Mouse (Mus musculus) limb, embryonic 13.5 days (tissue): ENCODE data around the gene Gdf7. TPM values are rescaled to one million over a fixed set of nuclear protein-coding genes. Genes with fewer than 3 reads are reported as not detected.

ENCODE experiments used
- ATAC-seq: fragments of 200-750 bp; cut with Nextera tagmentation; 2 replicates; pipeline ENCODE4 v1.8.0; 2017; ENCODE audit warnings: low read depth, moderate number of reproducible peaks, moderate TSS enrichment; ENCODE audit not compliant: low FRiP score
- H3K27ac ChIP-seq: fragments of 300-500 bp; sonication (generic); 2 replicates; pipeline ENCODE4 v1.5.1; 2015; ENCODE audit warnings: inconsistent platforms, mild to moderate bottlenecking, moderate library complexity
- H3K27me3 ChIP-seq: fragments of 300-500 bp; sonication (generic); 2 replicates; pipeline ENCODE4 v1.6.1; 2015; ENCODE audit warnings: mild to moderate bottlenecking, inconsistent platforms
- H3K36me3 ChIP-seq: fragments of 300-500 bp; sonication (generic); 2 replicates; pipeline ENCODE4 v1.6.1; 2015; ENCODE audit warnings: inconsistent platforms, mild to moderate bottlenecking, moderate library complexity
- H3K4me1 ChIP-seq: fragments of 300-500 bp; sonication (generic); 2 replicates; pipeline ENCODE4 v1.6.1; 2015; ENCODE audit warnings: inconsistent platforms
- H3K4me2 ChIP-seq: fragments of 300-500 bp; sonication (generic); replicated peaks from 2 replicates; pipeline ENCODE4 v1.6.1; 2015; ENCODE audit warnings: inconsistent platforms, mild to moderate bottlenecking, moderate library complexity
- H3K4me3 ChIP-seq: fragments of 300-500 bp; sonication (generic); 2 replicates; pipeline ENCODE4 v1.5.1; 2015; ENCODE audit warnings: moderate library complexity, mild to moderate bottlenecking, inconsistent platforms
- H3K9ac ChIP-seq: fragments of 300-500 bp; sonication (generic); 2 replicates; pipeline ENCODE4 v1.6.1; 2015; ENCODE audit warnings: mild to moderate bottlenecking, inconsistent platforms
- H3K9me3 ChIP-seq: fragments of 300-500 bp; sonication (generic); 2 replicates; pipeline ENCODE4 v1.6.1; 2016; ENCODE audit warnings: inconsistent platforms
- WGBS: fragments of 180-500 bp; shearing (Covaris S2); methylation state at CpG from one replicate; pipeline ENCODE4 v1.1.7; 2015; 5-methylcytosine and 5-hydroxymethylcytosine counted together
- polyA plus RNA-seq: library from polyadenylated mRNA; unstranded; fragments of >200 nt; fragmentation: Nextera tagmentation; extraction: Ambion mirVana; gene quantifications from 2 replicates; pipeline ENCODE4 v1.2.1, GENCODE M21; 2015

Gene Gdf7
- polyA plus RNA-seq, 1 experiment from 2014 or later: 0.20 TPM

- Histone ChIP-seq H3K9me3 (no peaks in the 10 kb centered on the region), H3K27ac (no peak overlapping the region), H3K4me1 (peaks cover 9% of the 10 kb centered on the region), H3K9ac (0 out of 2 replicates have a peak overlapping the region, but pooled peaks have one; percentile 4), H3K27me3 (no peaks in the 10 kb centered on the region), H3K36me3 (peaks cover 71% of the 10 kb centered on the region), H3K4me2 (no peak overlapping the region), H3K4me3 (no peak overlapping the region)
- WGBS: 87% methylated on average over 13 of the region's 13 CpGs
- ATAC-seq: no peak
Observed at GRCm38 (mm10) chr12:8325245-8325942, 23.6 kb upstream of the Gdf7 start.

DNA sequence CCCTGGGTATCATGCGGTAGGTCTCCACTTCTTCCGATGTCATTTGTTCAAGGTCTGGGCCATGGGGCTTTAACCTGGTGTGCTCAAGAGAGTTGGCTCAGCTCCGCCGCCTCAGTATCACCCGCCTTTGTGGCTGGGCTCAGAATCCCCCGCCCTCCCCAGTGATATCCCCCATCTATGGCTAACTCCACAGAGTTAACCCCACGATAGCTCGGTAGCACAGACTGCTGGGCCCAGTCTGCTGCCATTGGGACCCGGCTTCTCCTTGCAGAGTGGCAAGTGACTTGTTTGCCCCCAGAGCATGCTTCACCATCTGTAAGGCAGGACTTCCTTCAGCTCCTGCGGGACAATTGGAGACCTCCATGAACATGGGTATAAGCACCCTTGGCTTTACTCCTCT lies 22.3 kb upstream of the Gdf7 start:
- no peak for ATAC-seq
- H3K4me2 ChIP-seq: no peak overlapping the region
- 89% methylated on average over 10 of the region's 10 CpGs for WGBS

GRCm38 (mm10) chr12:8321506-8321905 lies 19.8 kb upstream of the Gdf7 start:
- no peak overlapping the region for H3K4me3 ChIP-seq
- H3K27me3 ChIP-seq: no peaks in the 10 kb centered on the region
- no peak overlapping the region for H3K4me2 ChIP-seq
- H3K36me3 ChIP-seq: peaks cover 79% of the 10 kb centered on the region
- no peak overlapping the region for H3K27ac ChIP-seq
- no peak overlapping the region for H3K9ac ChIP-seq
- peaks cover 19% of the 10 kb centered on the region for H3K4me1 ChIP-seq
- no peaks in the 10 kb centered on the region for H3K9me3 ChIP-seq
- no peak for ATAC-seq
- WGBS: 92% methylated on average over 10 of the region's 10 CpGs

More for the DNA sequence above, 22.3 kb upstream of the Gdf7 start:
- H3K4me1 ChIP-seq: peaks cover 20% of the 10 kb centered on the region
- H3K4me3 ChIP-seq: no peak overlapping the region
- H3K9me3 ChIP-seq: no peaks in the 10 kb centered on the region
- peaks cover 68% of the 10 kb centered on the region for H3K36me3 ChIP-seq
- no peaks in the 10 kb centered on the region for H3K27me3 ChIP-seq
- no peak overlapping the region for H3K9ac ChIP-seq
- H3K27ac ChIP-seq: no peak overlapping the region

DNA sequence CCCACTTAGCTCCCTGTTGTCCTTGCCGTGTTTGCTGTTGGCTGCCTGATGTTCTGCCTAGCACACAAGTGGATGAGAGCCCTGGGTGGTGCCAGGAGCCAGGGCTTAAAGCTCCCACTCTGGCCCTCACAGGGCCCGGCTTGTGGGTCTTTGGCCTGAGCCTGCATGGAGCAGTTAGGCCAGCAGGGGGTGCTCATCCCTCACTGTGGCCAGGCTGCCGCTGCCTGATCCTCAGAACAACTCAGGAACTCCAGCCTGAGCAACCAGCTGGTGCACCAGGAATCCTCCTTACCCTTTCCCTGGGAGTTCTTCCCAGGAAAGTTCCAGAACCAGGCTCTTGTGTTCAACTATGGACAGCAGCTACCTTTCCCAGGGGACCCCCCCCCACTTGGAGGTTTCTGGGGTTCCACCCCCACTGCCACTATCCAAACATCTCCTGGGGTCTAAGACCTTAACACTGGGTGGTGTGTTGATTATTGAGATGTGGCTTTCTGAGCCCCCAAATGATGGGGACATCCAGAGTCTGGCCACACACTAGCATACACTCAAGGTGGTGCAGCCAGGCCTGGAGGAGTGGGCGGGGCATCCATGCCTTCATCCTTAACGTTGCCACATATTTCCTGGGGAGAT lies 18.4 kb upstream of the Gdf7 start:
- Histone ChIP-seq H3K9me3 (no peaks in the 10 kb centered on the region), H3K27me3 (no peaks in the 10 kb centered on the region), H3K4me2 (no peak overlapping the region), H3K4me1 (peaks cover 19% of the 10 kb centered on the region), H3K27ac (no peak overlapping the region), H3K36me3 (peaks cover 71% of the 10 kb centered on the region), H3K4me3 (no peak overlapping the region), H3K9ac (no peak overlapping the region)
- WGBS: 40% methylated on average over 5 of the region's 5 CpGs
- no peak for ATAC-seq

DNA sequence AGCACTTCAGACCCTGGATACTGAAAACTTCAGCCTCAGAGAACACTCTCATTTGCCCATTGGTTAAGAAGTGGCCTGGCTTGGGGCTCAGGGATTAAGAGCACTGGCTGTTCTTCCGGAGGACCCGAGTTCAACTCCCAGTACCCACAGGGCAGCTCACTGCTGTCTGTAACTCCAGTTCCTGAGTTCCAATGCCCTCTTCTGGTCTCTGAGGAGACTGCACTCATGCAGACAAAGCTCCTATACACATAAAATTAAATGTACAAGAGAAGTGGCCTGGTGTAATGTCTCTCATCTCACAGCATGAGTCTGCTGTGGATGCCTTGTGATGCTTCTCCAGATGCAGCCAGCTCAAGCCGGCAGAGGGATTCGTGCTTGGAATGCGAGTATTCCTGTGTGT lies 14.8 kb upstream of the Gdf7 start:
- Histone ChIP-seq H3K9me3 (no peaks in the 10 kb centered on the region), H3K9ac (no peak overlapping the region), H3K36me3 (peaks cover 35% of the 10 kb centered on the region), H3K27ac (no peak overlapping the region), H3K27me3 (peaks cover 15% of the 10 kb centered on the region), H3K4me1 (peaks cover 31% of the 10 kb centered on the region), H3K4me2 (no peak overlapping the region), H3K4me3 (no peak overlapping the region)
- 82% methylated on average over 5 of the region's 5 CpGs for WGBS
- ATAC-seq: no peak

DNA sequence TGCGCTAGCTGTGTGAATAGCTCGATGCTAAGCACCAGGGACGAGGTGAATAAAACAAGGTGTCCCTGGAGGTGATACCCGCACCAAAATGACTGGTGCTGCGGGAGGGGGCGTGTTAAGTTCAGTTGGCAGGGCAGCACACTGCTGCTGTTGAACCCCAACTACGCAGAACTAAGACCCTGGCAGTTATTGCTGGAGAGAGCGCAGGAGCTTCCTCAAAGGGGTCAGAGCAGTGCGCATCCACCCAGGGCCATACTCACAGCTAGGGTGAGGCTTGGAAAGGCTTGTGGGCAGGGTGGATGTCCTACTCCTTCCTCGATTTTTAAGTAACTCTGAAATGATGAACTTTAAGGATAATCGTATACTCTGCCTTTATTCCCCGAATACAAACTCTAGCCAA lies 12.0 kb upstream of the Gdf7 start:
- Histone ChIP-seq H3K9ac (peak overlapping the region; percentile 72), H3K27ac (no peak overlapping the region), H3K27me3 (peaks cover 34% of the 10 kb centered on the region), H3K36me3 (peaks cover 22% of the 10 kb centered on the region), H3K9me3 (no peaks in the 10 kb centered on the region), H3K4me3 (peak overlapping the region; percentile 65), H3K4me2 (peak overlapping the region; percentile 77), H3K4me1 (peaks cover 24% of the 10 kb centered on the region)
- WGBS: 20% methylated on average over 12 of the region's 12 CpGs
- no peak for ATAC-seq

DNA sequence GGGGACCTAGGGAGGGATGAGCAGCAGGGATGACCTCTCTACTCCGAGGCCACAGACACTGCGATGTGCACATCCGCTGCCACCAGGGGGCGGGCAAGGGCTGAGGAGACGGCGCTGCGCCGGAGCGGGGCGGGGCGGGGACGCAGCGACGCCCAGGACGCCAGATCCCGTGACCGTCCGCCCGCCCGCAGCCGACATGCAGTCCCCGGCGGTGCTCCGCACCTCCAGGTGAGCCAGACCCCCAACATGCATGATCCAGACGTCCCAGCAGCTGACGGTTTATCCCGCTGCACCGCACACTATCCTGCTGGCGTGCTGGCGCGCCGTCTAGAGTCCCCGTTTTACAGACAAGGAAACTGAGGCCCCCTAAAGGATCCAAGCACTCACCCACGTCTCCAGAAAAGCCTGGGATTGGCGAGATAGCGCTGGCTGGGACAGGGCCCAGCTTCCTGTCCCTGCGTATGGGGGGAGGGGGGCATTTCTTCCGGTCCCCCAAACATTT lies 11.6 kb upstream of the Gdf7 start, which contains the start of gene Hs1bp3:
TSS of gene Hs1bp3 (plus strand) at position 163 of the 502 bp plus-strand sequence.
- Histone ChIP-seq H3K27me3 (peaks cover 34% of the 10 kb centered on the region), H3K4me2 (peak within 1 kb of the TSS; percentile 77), H3K4me1 (peaks cover 20% of the 10 kb centered on the region), H3K9ac (peak within 1 kb of the TSS; percentile 72), H3K4me3 (peak within 1 kb of the TSS; percentile 65), H3K9me3 (no peaks in the 10 kb centered on the region), H3K27ac (no peak within 1 kb of the TSS), H3K36me3 (peaks cover 18% of the 10 kb centered on the region)
- WGBS: under 1% methylated on average over 38 of the region's 38 CpGs
- peak; percentile 88 for ATAC-seq

DNA sequence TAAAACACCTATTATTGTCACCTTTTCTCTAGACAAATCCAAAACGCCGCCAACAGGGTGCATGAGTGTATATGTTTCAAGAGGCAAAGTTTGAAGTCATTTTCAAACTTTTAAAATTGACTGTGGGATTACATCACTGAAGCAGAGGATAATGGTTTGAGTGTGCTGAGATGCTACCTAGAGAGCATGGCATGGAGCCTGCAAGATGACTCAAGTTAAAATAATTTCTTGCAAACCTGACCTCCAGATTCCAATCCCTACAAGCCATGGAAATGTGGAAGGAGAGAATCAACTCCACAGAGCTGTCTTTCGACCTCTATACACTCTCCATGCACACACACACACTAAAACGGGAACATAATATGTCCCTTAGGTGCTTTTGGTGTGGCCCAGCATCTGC lies 10.5 kb upstream of the Gdf7 start:
- H3K9me3 ChIP-seq: no peaks in the 10 kb centered on the region
- no peak overlapping the region for H3K4me3 ChIP-seq
- WGBS: 79% methylated on average over 4 of the region's 4 CpGs
- peaks cover 34% of the 10 kb centered on the region for H3K27me3 ChIP-seq
- H3K27ac ChIP-seq: no peak overlapping the region
- peaks cover 20% of the 10 kb centered on the region for H3K4me1 ChIP-seq
- H3K9ac ChIP-seq: no peak overlapping the region
- H3K36me3 ChIP-seq: peaks cover 7% of the 10 kb centered on the region; the same call in 1 of the 2 replicates
- no peak for ATAC-seq
- no peak overlapping the region for H3K4me2 ChIP-seq

DNA sequence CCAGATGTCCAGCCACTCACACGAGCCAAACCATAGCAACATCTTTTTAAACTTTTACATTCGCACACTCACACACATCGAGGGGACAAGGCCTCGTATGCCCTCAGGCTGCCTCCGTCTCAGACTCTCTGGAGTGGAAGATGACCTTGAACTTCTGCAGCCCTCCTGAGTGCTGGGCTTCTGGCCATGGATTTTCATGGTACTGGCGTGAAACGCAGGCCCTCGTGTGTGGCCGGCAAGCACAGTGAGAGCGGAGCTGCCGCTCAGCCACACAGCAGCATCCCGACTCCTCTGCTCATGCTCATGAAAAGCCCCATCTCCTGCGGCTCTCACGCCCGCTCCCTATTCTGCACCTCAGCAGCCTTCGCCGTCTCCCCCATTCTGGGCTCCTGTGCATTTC lies 9.2 kb upstream of the Gdf7 start:
- Histone ChIP-seq H3K27ac (no peak overlapping the region), H3K36me3 (no peaks in the 10 kb centered on the region), H3K4me3 (no peak overlapping the region), H3K9ac (no peak overlapping the region), H3K4me1 (peaks cover 20% of the 10 kb centered on the region), H3K27me3 (peaks cover 42% of the 10 kb centered on the region), H3K4me2 (no peak overlapping the region), H3K9me3 (no peaks in the 10 kb centered on the region)
- no peak for ATAC-seq
- WGBS: 48% methylated on average over 17 of the region's 17 CpGs

DNA sequence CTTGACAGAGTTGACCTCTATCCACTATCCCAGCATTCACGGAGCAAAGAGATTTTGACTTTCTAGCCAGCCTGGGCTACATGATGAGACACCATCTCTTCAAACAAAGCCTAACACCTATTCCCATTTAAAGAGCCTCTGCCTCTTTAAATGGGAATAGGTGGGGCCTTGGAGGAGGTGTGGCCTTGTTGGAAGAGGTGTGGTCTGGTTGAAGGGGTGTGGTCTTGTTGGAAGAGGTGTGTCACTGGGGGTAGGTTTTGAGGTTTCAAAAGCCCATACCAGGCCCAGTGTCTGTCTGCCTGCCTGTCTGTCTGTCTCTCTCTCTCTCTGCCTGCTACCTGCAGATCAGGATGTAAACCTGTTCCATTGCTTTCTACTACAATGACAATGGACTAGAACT lies 5.2 kb upstream of the Gdf7 start:
- Histone ChIP-seq H3K36me3 (no peaks in the 10 kb centered on the region), H3K27ac (no peak overlapping the region), H3K9ac (no peak overlapping the region), H3K27me3 (peaks cover 70% of the 10 kb centered on the region), H3K4me2 (no peak overlapping the region), H3K9me3 (no peaks in the 10 kb centered on the region), H3K4me1 (peaks cover 15% of the 10 kb centered on the region), H3K4me3 (no peak overlapping the region)
- 64% methylated on average over 1 of the region's 1 CpGs for WGBS
- ATAC-seq: no peak

DNA sequence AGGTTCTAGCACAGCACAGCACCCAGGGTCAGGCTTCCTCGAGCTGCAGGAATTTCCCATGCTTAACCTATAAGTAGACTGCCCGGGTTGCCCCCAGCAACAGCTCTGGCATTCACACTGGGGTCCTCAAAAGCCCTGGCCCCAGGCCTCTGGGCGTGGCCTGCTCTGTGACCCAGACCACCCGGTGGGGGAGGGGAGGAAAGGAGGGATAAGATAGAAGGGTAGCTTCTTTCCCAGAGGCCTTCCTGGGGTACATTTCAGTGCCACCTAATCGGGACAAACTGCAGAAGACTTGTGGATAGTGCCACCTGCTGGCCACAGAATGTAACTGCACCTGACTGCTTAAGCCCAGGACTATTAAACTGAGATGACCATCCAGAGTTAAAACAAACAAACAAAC lies 4.7 kb upstream of the Gdf7 start:
- Histone ChIP-seq H3K4me2 (0 out of 2 replicates have a peak overlapping the region, but pooled peaks have one; percentile 27), H3K4me3 (no peak overlapping the region), H3K27me3 (peaks cover 70% of the 10 kb centered on the region), H3K9ac (peak overlapping the region; percentile 39; the same call in 1 of the 2 replicates), H3K4me1 (peaks cover 19% of the 10 kb centered on the region), H3K36me3 (no peaks in the 10 kb centered on the region), H3K27ac (no peak overlapping the region), H3K9me3 (no peaks in the 10 kb centered on the region)
- ATAC-seq: peak; percentile 6; the same call in 1 of the 2 replicates
- 3% methylated on average over 5 of the region's 5 CpGs for WGBS

GRCm38 (mm10) chr12:8305258-8305657 lies 3.5 kb upstream of the Gdf7 start:
- Histone ChIP-seq H3K4me2 (no peak overlapping the region), H3K4me3 (no peak overlapping the region), H3K9me3 (no peaks in the 10 kb centered on the region), H3K9ac (no peak overlapping the region), H3K4me1 (peaks cover 17% of the 10 kb centered on the region), H3K27me3 (peaks cover 70% of the 10 kb centered on the region), H3K27ac (no peak overlapping the region), H3K36me3 (no peaks in the 10 kb centered on the region)
- WGBS: 41% methylated on average over 2 of the region's 2 CpGs
- ATAC-seq: no peak
